8 mouse cellular contexts compared by ENCODE assay signal in genomic region chr11:120305535-120306365, GRCm38 (mm10). TPM values are rescaled to one million over a fixed set of nuclear protein-coding genes. Genes with fewer than 3 reads are reported as not detected.
DNase-seq lines count a peak whose midpoint lies in the region; ATAC-seq and TF ChIP-seq lines count a peak whose summit lies in the region.

No protein-coding gene starts in this region.

- 29% methylated on average over 15 of the region's 15 CpGs for WGBS in limb, embryonic 14.5 days
- 21% methylated on average over 15 of the region's 15 CpGs for WGBS in stomach, embryonic 16.5 days

- peak overlapping the region; percentile 52 for H3K9ac ChIP-seq in limb, embryonic 14.5 days (ENCODE audit: low read depth, low read length, severe bottlenecking)
- H3K9ac ChIP-seq in stomach, embryonic 16.5 days (ENCODE audit: low read length) = peak overlapping the region; percentile 71

- TF ChIP-seq CTCF in testis, adult 2 months (IDR thresholded peaks at IDR 0.05; ENCODE audit: control insufficient read depth, insufficient read depth, insufficient replicate concordance, low read depth, low read length) = no peak

- no peaks in the 10 kb centered on the region for H3K9me3 ChIP-seq in limb, embryonic 14.5 days (ENCODE audit: control insufficient read depth, low read length)
- H3K9me3 ChIP-seq in stomach, embryonic 16.5 days (replicated peaks; ENCODE audit: control insufficient read depth, low read length) = no peaks in the 10 kb centered on the region

- H3K36me3 ChIP-seq in testis, adult 2 months (ENCODE audit: control insufficient read depth, insufficient read depth, low read length) = no peaks in the 10 kb centered on the region
- H3K36me3 ChIP-seq in limb, embryonic 14.5 days (ENCODE audit: control insufficient read depth, insufficient read depth, low read length) = no peaks in the 10 kb centered on the region
- H3K36me3 ChIP-seq in stomach, embryonic 16.5 days (ENCODE audit: control insufficient read depth, insufficient read depth, low read length) = no peaks in the 10 kb centered on the region

- no peak for TF ChIP-seq POLR2A in testis, adult 2 months (IDR thresholded peaks at IDR 0.05; ENCODE audit: control insufficient read depth, low read depth, low read length)
- TF ChIP-seq POLR2A in limb, embryonic 14.5 days (IDR thresholded peaks at IDR 0.05; ENCODE audit: borderline replicate concordance, extremely low read depth, insufficient read depth, insufficient read length) = no peak

- ATAC-seq in limb, embryonic 14.5 days (ENCODE audit: low FRiP score, low read depth) = peak; percentile 2; the same call in 1 of the 2 replicates
- no peak for ATAC-seq in stomach, embryonic 16.5 days (ENCODE audit: insufficient read depth, low FRiP score)

- peak; percentile 54 for DNase-seq in cerebellum, adult 9-10 months
- no peak for DNase-seq in cerebellum, adult 9-11 months
- DNase-seq in testis, postnatal 14 days (ENCODE audit: low spot score) = no peak
- no peak for DNase-seq in limb, embryonic 14.5 days (ENCODE audit: low spot score)
- DNase-seq in layer of hippocampus, postnatal 14 days (ENCODE audit: low spot score in 2 of 2) = no peak
- no peak for DNase-seq in adrenal gland, postnatal 14 days

- H3K4me2 ChIP-seq in limb, embryonic 14.5 days (replicated peaks; ENCODE audit: low read depth, low read length, severe bottlenecking) = peak overlapping the region; percentile 70
- H3K4me2 ChIP-seq in stomach, embryonic 16.5 days (ENCODE audit: low read depth, low read length) = peak overlapping the region; percentile 95

- H3K27me3 ChIP-seq in testis, adult 2 months (ENCODE audit: control insufficient read depth, insufficient read depth, low read length) = no peaks in the 10 kb centered on the region
- H3K27me3 ChIP-seq in limb, embryonic 14.5 days (ENCODE audit: control insufficient read depth, insufficient read depth, low read length) = no peaks in the 10 kb centered on the region
- H3K27me3 ChIP-seq in stomach, embryonic 16.5 days (ENCODE audit: control insufficient read depth, insufficient read depth, low read length) = peaks cover 3% of the 10 kb centered on the region; the same call in 1 of the 2 replicates

- H3K27ac ChIP-seq in testis, adult 2 months (ENCODE audit: control insufficient read depth, insufficient read depth, low read depth, low read length) = no peak overlapping the region; the same call in 1 of the 2 replicates
- peak overlapping the region; percentile 71 for H3K27ac ChIP-seq in limb, embryonic 14.5 days (replicated peaks; ENCODE audit: low read depth, low read length)
- peak overlapping the region; percentile 75 for H3K27ac ChIP-seq in stomach, embryonic 16.5 days (ENCODE audit: low read length)

- H3K4me3 ChIP-seq in testis, adult 2 months (ENCODE audit: control insufficient read depth, low read depth, low read length) = peak overlapping the region; percentile 68
- H3K4me3 ChIP-seq in limb, embryonic 14.5 days (replicated peaks; ENCODE audit: low read length) = peak overlapping the region; percentile 48
- H3K4me3 ChIP-seq in stomach, embryonic 16.5 days (replicated peaks; ENCODE audit: low read length) = peak overlapping the region; percentile 59

- peaks cover 35% of the 10 kb centered on the region for H3K4me1 ChIP-seq in testis, adult 2 months (ENCODE audit: control insufficient read depth, insufficient read depth, low read length)
- H3K4me1 ChIP-seq in limb, embryonic 14.5 days (ENCODE audit: control insufficient read depth, insufficient read depth, low read length) = peaks cover 50% of the 10 kb centered on the region
- peaks cover 40% of the 10 kb centered on the region for H3K4me1 ChIP-seq in stomach, embryonic 16.5 days (ENCODE audit: control insufficient read depth, insufficient read depth, low read length)

RNA-seq across cellular contexts. Expression of gene Actg1, which starts 42.6 kb away (rescaled TPM):
- polyA plus RNA-seq in testis, adult 2 months (2012; rRNA removed) = 670 and 672 TPM in 2 replicates
- 1,359 and 1,631 TPM in 2 replicates for polyA plus RNA-seq in limb, embryonic 14.5 days (2012; rRNA removed)
- polyA plus RNA-seq in limb, embryonic 14.5 days (2014; fragmentation: Nextera tagmentation; extraction: Ambion mirVana) = 2,223 and 2,513 TPM in 2 replicates
- polyA plus RNA-seq in stomach, embryonic 16.5 days (2015; fragmentation: Nextera tagmentation; extraction: Ambion mirVana) = 2,700 and 3,060 TPM in 2 replicates
- 1,000 to 10,000 TPM; 1,835 to 1,925 TPM for total RNA-seq in layer of hippocampus, postnatal 14 days (2021)
- 1,064 and 1,109 TPM in 2 replicates for total RNA-seq in adrenal gland, postnatal 14 days (2021)

RNA-seq across cellular contexts. Expression of gene Fscn2, which starts 55.6 kb away (rescaled TPM):
- polyA plus RNA-seq in testis, adult 2 months (2012; rRNA removed) = 1.6 and 2.1 TPM in 2 replicates
- polyA plus RNA-seq in limb, embryonic 14.5 days (2012; rRNA removed) = 0.32 and 0.36 TPM in 2 replicates
- polyA plus RNA-seq in limb, embryonic 14.5 days (2014; fragmentation: Nextera tagmentation; extraction: Ambion mirVana) = 0.88 and 1.6 TPM in 2 replicates
- polyA plus RNA-seq in stomach, embryonic 16.5 days (2015; fragmentation: Nextera tagmentation; extraction: Ambion mirVana) = 0.44 and 0.80 TPM in 2 replicates
- total RNA-seq in layer of hippocampus, postnatal 14 days (2021) = under 1 TPM; 0.48 to 0.67 TPM
- 0.37 and 0.71 TPM in 2 replicates for total RNA-seq in adrenal gland, postnatal 14 days (2021)
